Mouse (Mus musculus): ENCODE measurements around the gene Tppp3. TPM values are rescaled to one million over a fixed set of nuclear protein-coding genes. Genes with fewer than 3 reads are reported as not detected.

Tppp3 gene
- polyA plus RNA-seq, 1 experiment from 2014 or later: 67.9 TPM

GRCm38 (mm10) chr8:105470681-105471313 is 529 bp downstream of the Tppp3 start:
- no peaks in the 10 kb centered on the region for H3K27me3 ChIP-seq (replicated peaks; ENCODE audit: control insufficient read depth, insufficient read depth, low read length)
- peak overlapping the region; percentile 38; the same call in 1 of the 2 replicates for H3K9ac ChIP-seq (ENCODE audit: low read depth, low read length)
- H3K9me3 ChIP-seq (ENCODE audit: control insufficient read depth): no peaks in the 10 kb centered on the region
- H3K4me3 ChIP-seq (ENCODE audit: low read depth, low read length): peak overlapping the region; percentile 13; the same call in 1 of the 2 replicates
- no peak overlapping the region for H3K27ac ChIP-seq (ENCODE audit: low read depth, low read length)
- ATAC-seq: peak; percentile 28
- TF ChIP-seq CTCF (IDR thresholded peaks at IDR 0.05; ENCODE audit: low read depth): no peak
- H3K36me3 ChIP-seq (ENCODE audit: control insufficient read depth, insufficient read depth): peaks cover 14% of the 10 kb centered on the region; the same call in 1 of the 2 replicates
- 19% methylated on average over 11 of the region's 11 CpGs for WGBS
- peak overlapping the region; percentile 60 for H3K4me2 ChIP-seq (replicated peaks; ENCODE audit: low read depth)
- H3K4me1 ChIP-seq (replicated peaks; ENCODE audit: control insufficient read depth, insufficient read depth, low read length): peaks cover 18% of the 10 kb centered on the region; the same call in 1 of the 2 replicates

GRCm38 (mm10) chr8:105470262-105470661 is 1.1 kb downstream of the Tppp3 start:
- TF ChIP-seq CTCF (IDR thresholded peaks at IDR 0.05; ENCODE audit: low read depth): no peak
- Histone ChIP-seq H3K4me1 (replicated peaks; ENCODE audit: control insufficient read depth, insufficient read depth, low read length) (peaks cover 18% of the 10 kb centered on the region; the same call in 1 of the 2 replicates), H3K27ac (ENCODE audit: low read depth, low read length) (no peak overlapping the region), H3K9me3 (ENCODE audit: control insufficient read depth) (no peaks in the 10 kb centered on the region), H3K36me3 (ENCODE audit: control insufficient read depth, insufficient read depth) (peaks cover 9% of the 10 kb centered on the region; the same call in 1 of the 2 replicates), H3K4me3 (ENCODE audit: low read depth, low read length) (no peak overlapping the region), H3K9ac (ENCODE audit: low read depth, low read length) (no peak overlapping the region), H3K4me2 (replicated peaks; ENCODE audit: low read depth) (peak overlapping the region; percentile 60), H3K27me3 (replicated peaks; ENCODE audit: control insufficient read depth, insufficient read depth, low read length) (no peaks in the 10 kb centered on the region)
- 66% methylated on average over 5 of the region's 5 CpGs for WGBS
- no peak for ATAC-seq

GRCm38 (mm10) chr8:105469816-105470215 is 1.5 kb downstream of the Tppp3 start:
- 76% methylated on average over 5 of the region's 5 CpGs for WGBS
- no peak for TF ChIP-seq CTCF (IDR thresholded peaks at IDR 0.05; ENCODE audit: low read depth)
- Histone ChIP-seq H3K36me3 (ENCODE audit: control insufficient read depth, insufficient read depth) (peaks cover 9% of the 10 kb centered on the region; the same call in 1 of the 2 replicates), H3K27ac (ENCODE audit: low read depth, low read length) (no peak overlapping the region), H3K4me1 (replicated peaks; ENCODE audit: control insufficient read depth, insufficient read depth, low read length) (peaks cover 15% of the 10 kb centered on the region; the same call in 1 of the 2 replicates), H3K27me3 (replicated peaks; ENCODE audit: control insufficient read depth, insufficient read depth, low read length) (no peaks in the 10 kb centered on the region), H3K9me3 (ENCODE audit: control insufficient read depth) (no peaks in the 10 kb centered on the region), H3K4me2 (replicated peaks; ENCODE audit: low read depth) (0 out of 2 replicates have a peak overlapping the region, but pooled peaks have one; percentile 60), H3K4me3 (ENCODE audit: low read depth, low read length) (no peak overlapping the region), H3K9ac (ENCODE audit: low read depth, low read length) (no peak overlapping the region)
- no peak for ATAC-seq

GRCm38 (mm10) chr8:105469041-105469695 is 2.2 kb downstream of the Tppp3 start:
- H3K27me3 ChIP-seq (replicated peaks; ENCODE audit: control insufficient read depth, insufficient read depth, low read length): no peaks in the 10 kb centered on the region
- peaks cover 9% of the 10 kb centered on the region; the same call in 1 of the 2 replicates for H3K36me3 ChIP-seq (ENCODE audit: control insufficient read depth, insufficient read depth)
- peaks cover 10% of the 10 kb centered on the region; the same call in 1 of the 2 replicates for H3K4me1 ChIP-seq (replicated peaks; ENCODE audit: control insufficient read depth, insufficient read depth, low read length)
- WGBS: 37% methylated on average over 6 of the region's 6 CpGs
- no peak for ATAC-seq
- TF ChIP-seq CTCF (IDR thresholded peaks at IDR 0.05; ENCODE audit: low read depth): no peak
- H3K4me2 ChIP-seq (replicated peaks; ENCODE audit: low read depth): no peak overlapping the region
- H3K9me3 ChIP-seq (ENCODE audit: control insufficient read depth): no peaks in the 10 kb centered on the region
- H3K4me3 ChIP-seq (ENCODE audit: low read depth, low read length): no peak overlapping the region
- no peak overlapping the region for H3K27ac ChIP-seq (ENCODE audit: low read depth, low read length)
- no peak overlapping the region for H3K9ac ChIP-seq (ENCODE audit: low read depth, low read length)

GRCm38 (mm10) chr8:105468002-105468720 is 3.2 kb downstream of the Tppp3 start:
- no peaks in the 10 kb centered on the region for H3K9me3 ChIP-seq (ENCODE audit: control insufficient read depth)
- no peak for TF ChIP-seq CTCF (IDR thresholded peaks at IDR 0.05; ENCODE audit: low read depth)
- no peak overlapping the region for H3K4me3 ChIP-seq (ENCODE audit: low read depth, low read length)
- H3K9ac ChIP-seq (ENCODE audit: low read depth, low read length): no peak overlapping the region
- H3K4me2 ChIP-seq (replicated peaks; ENCODE audit: low read depth): no peak overlapping the region
- H3K36me3 ChIP-seq (ENCODE audit: control insufficient read depth, insufficient read depth): peaks cover 8% of the 10 kb centered on the region; the same call in 1 of the 2 replicates
- ATAC-seq: no peak
- peaks cover 10% of the 10 kb centered on the region; the same call in 1 of the 2 replicates for H3K4me1 ChIP-seq (replicated peaks; ENCODE audit: control insufficient read depth, insufficient read depth, low read length)
- no peaks in the 10 kb centered on the region for H3K27me3 ChIP-seq (replicated peaks; ENCODE audit: control insufficient read depth, insufficient read depth, low read length)
- WGBS: 92% methylated on average over 27 of the region's 27 CpGs
- H3K27ac ChIP-seq (ENCODE audit: low read depth, low read length): no peak overlapping the region

Measured in intestine, postnatal 0 days (tissue).